Mouse (Mus musculus): ENCODE data around the gene Sec22b. TPM values are rescaled to one million over a fixed set of nuclear protein-coding genes. Genes with fewer than 3 reads are reported as not detected.

Sec22b gene
- polyA plus RNA-seq, 1 experiment from 2014 or later = 106 TPM

DNA sequence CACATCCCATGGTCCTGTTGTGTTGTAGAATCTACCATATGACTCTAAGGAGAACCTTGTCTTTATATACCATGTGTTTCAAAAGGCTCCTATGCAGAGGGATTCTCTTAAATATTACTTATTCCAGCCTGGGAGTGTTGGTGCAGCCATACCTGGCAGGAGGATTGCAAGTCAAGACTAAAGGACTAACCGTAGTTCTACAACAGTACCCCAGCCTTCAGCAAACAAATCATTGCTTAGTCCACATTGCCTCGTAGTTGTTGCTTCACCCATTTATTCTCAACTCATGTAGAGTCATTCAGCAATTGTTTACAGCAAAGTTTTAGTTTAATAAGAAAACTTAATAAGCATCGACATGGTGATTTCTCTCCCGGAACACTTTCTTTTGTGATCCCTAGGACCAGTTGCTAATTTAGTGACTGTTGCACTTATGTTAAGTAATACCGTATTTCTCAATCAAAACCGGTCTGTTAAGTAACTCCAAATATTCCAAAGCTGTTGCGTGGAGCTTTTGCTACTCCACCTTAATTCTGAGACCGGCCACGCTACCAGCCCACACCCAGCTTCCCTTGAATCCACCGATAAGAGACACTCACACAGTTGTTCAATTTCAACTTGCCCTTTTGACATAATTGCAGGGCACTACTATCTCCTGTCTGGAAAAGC lies 18.0 kb downstream of the Sec22b start:
- ATAC-seq (ENCODE audit: low read depth) = no peak
- H3K36me3 ChIP-seq = peaks cover 61% of the 10 kb centered on the region

GRCm38 (mm10) chr3:97925246-97925645 lies 24.3 kb downstream of the Sec22b start:
- Histone ChIP-seq H3K4me1 (replicated peaks) (0 out of 2 replicates have a peak, but pooled peaks cover 4% of the 10 kb centered on the region), H3K4me2 (no peak overlapping the region), H3K36me3 (peaks cover 29% of the 10 kb centered on the region), H3K9ac (no peak overlapping the region), H3K27me3 (no peaks in the 10 kb centered on the region), H3K4me3 (no peak overlapping the region), H3K9me3 (no peaks in the 10 kb centered on the region), H3K27ac (replicated peaks) (no peak overlapping the region)
- ATAC-seq (ENCODE audit: low read depth) = no peak
- WGBS = 88% methylated on average over 2 of the region's 2 CpGs

More for the DNA sequence above, 18.0 kb downstream of the Sec22b start:
- H3K4me1 ChIP-seq (replicated peaks) = no peaks in the 10 kb centered on the region
- H3K4me3 ChIP-seq = no peak overlapping the region
- H3K9ac ChIP-seq = no peak overlapping the region
- H3K27me3 ChIP-seq = no peaks in the 10 kb centered on the region
- WGBS = 93% methylated on average over 10 of the region's 10 CpGs
- no peak overlapping the region for H3K4me2 ChIP-seq
- no peak overlapping the region for H3K27ac ChIP-seq (replicated peaks)
- H3K9me3 ChIP-seq = no peaks in the 10 kb centered on the region

DNA sequence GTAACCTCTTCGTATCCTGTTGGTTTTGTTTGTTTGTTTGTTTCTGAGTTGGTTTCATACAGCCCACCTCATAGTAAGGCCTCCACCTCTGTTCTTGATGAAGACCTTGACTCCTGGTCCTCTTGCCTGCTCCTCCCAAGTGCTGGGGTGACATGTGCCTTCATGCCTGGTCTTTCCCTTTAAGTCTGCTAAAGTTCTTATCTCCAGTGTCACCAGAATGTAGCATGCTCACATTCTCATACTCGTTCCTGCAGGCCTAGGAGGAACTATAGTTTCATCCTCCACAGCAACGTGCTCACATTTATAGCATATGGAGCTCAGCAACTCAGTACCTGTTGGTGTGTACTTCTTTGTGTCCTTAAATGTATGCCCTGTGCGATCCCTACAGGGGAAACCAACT lies 26.3 kb downstream of the Sec22b start:
- no peaks in the 10 kb centered on the region for H3K27me3 ChIP-seq
- H3K36me3 ChIP-seq = peaks cover 19% of the 10 kb centered on the region
- 82% methylated on average over 4 of the region's 4 CpGs for WGBS
- H3K4me2 ChIP-seq = no peak overlapping the region
- no peak overlapping the region for H3K4me3 ChIP-seq
- H3K9ac ChIP-seq = no peak overlapping the region
- no peak for ATAC-seq (ENCODE audit: low read depth)
- no peaks in the 10 kb centered on the region for H3K9me3 ChIP-seq
- H3K27ac ChIP-seq (replicated peaks) = no peak overlapping the region
- peaks cover 24% of the 10 kb centered on the region for H3K4me1 ChIP-seq (replicated peaks)

GRCm38 (mm10) chr3:97928968-97929858 lies 28.2 kb downstream of the Sec22b start:
- Histone ChIP-seq H3K27me3 (no peaks in the 10 kb centered on the region), H3K9ac (no peak overlapping the region), H3K27ac (replicated peaks) (no peak overlapping the region), H3K4me2 (no peak overlapping the region), H3K4me1 (replicated peaks) (peaks cover 36% of the 10 kb centered on the region), H3K36me3 (peaks cover 2% of the 10 kb centered on the region; the same call in 1 of the 2 replicates), H3K4me3 (no peak overlapping the region), H3K9me3 (no peaks in the 10 kb centered on the region)
- WGBS = 64% methylated on average over 9 of the region's 9 CpGs
- peak; percentile 60; the same call in 1 of the 2 replicates for ATAC-seq (ENCODE audit: low read depth)

- Histone ChIP-seq H3K27me3 (no peaks in the 10 kb centered on the region; the same call in 1 of the 2 replicates), H3K4me2 (no peak overlapping the region), H3K27ac (replicated peaks) (no peak overlapping the region), H3K4me1 (replicated peaks) (peaks cover 36% of the 10 kb centered on the region), H3K9me3 (no peaks in the 10 kb centered on the region), H3K4me3 (no peak overlapping the region), H3K36me3 (no peaks in the 10 kb centered on the region), H3K9ac (no peak overlapping the region)
- 65% methylated on average over 12 of the region's 12 CpGs for WGBS
- no peak for ATAC-seq (ENCODE audit: low read depth)
Observed at GRCm38 (mm10) chr3:97930141-97930786, 29.3 kb downstream of the Sec22b start.

DNA sequence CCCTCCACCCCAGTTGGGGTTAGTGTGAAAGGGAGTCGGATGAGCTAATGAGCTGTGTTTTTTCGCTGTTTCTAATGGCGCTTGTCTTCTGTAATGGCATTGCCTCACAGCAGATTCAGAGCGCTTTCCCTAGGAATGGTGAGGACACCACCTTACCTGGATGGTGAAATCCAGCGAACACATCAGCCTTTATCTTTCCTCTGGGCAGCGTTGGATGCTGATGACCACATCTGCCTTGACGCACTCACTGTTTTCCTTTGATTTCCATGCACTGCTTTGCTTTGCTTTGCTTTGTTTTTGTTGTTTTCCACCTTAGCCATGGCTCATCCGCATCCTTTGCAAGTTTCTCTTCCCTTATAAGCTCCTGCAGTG lies 29.8 kb downstream of the Sec22b start:
- Histone ChIP-seq H3K4me2 (no peak overlapping the region), H3K9ac (no peak overlapping the region), H3K27me3 (no peaks in the 10 kb centered on the region; the same call in 1 of the 2 replicates), H3K4me1 (replicated peaks) (peaks cover 36% of the 10 kb centered on the region), H3K4me3 (no peak overlapping the region), H3K36me3 (no peaks in the 10 kb centered on the region), H3K9me3 (no peaks in the 10 kb centered on the region), H3K27ac (replicated peaks) (no peak overlapping the region)
- 77% methylated on average over 8 of the region's 8 CpGs for WGBS
- no peak for ATAC-seq (ENCODE audit: low read depth)

DNA sequence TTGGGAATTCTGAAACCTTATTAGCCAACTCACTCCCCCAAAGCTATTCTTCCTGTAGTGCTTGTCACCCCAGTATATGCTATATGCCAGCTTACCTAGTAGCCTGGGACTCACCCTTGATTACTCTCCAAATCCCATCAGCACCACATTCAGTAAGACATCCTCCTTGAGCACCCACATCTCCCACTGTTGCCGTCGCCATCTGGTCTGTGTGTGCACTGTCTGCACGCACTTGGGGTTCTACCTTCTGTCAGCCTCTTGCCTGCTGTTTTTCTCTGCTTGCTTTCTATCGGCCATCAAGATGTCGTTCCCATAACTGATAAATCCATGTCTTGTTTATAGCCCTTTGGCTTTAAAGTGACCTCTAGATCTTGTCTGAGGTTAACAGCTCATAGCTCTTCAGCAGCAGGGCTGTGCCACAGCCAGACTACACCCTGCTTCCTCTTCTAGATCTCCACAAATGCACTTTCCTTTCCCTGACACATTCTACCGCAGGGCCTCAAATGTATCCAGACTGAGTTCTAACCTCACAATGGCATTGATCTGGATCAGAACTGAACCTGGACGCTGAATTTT lies 30.4 kb downstream of the Sec22b start:
- WGBS = 72% methylated on average over 7 of the region's 7 CpGs
- no peaks in the 10 kb centered on the region; the same call in 1 of the 2 replicates for H3K27me3 ChIP-seq
- no peak overlapping the region for H3K4me2 ChIP-seq
- no peak for ATAC-seq (ENCODE audit: low read depth)
- peaks cover 36% of the 10 kb centered on the region for H3K4me1 ChIP-seq (replicated peaks)
- H3K9ac ChIP-seq = 0 out of 2 replicates have a peak overlapping the region, but pooled peaks have one; percentile 6
- H3K4me3 ChIP-seq = no peak overlapping the region
- no peak overlapping the region for H3K27ac ChIP-seq (replicated peaks)
- H3K36me3 ChIP-seq = no peaks in the 10 kb centered on the region
- no peaks in the 10 kb centered on the region for H3K9me3 ChIP-seq

GRCm38 (mm10) chr3:97932131-97932530 lies 31.1 kb downstream of the Sec22b start:
- H3K4me1 ChIP-seq (replicated peaks) = peaks cover 38% of the 10 kb centered on the region
- H3K9me3 ChIP-seq = no peaks in the 10 kb centered on the region
- 0 out of 2 replicates have a peak, but pooled peaks have one; percentile 9 for ATAC-seq (ENCODE audit: low read depth)
- H3K36me3 ChIP-seq = no peaks in the 10 kb centered on the region
- H3K9ac ChIP-seq = peak overlapping the region; percentile 49
- H3K4me3 ChIP-seq = peak overlapping the region; percentile 6
- H3K4me2 ChIP-seq = peak overlapping the region; percentile 43
- no peaks in the 10 kb centered on the region; the same call in 1 of the 2 replicates for H3K27me3 ChIP-seq
- WGBS = 7% methylated on average over 10 of the region's 10 CpGs
- H3K27ac ChIP-seq (replicated peaks) = no peak overlapping the region

- no peak overlapping the region for H3K27ac ChIP-seq (replicated peaks)
- no peak overlapping the region for H3K4me2 ChIP-seq
- H3K36me3 ChIP-seq = no peaks in the 10 kb centered on the region
- 49% methylated on average over 11 of the region's 11 CpGs for WGBS
- H3K4me1 ChIP-seq (replicated peaks) = peaks cover 45% of the 10 kb centered on the region
- H3K9me3 ChIP-seq = no peaks in the 10 kb centered on the region
- H3K27me3 ChIP-seq = no peaks in the 10 kb centered on the region; the same call in 1 of the 2 replicates
- no peak overlapping the region for H3K4me3 ChIP-seq
- no peak for ATAC-seq (ENCODE audit: low read depth)
- H3K9ac ChIP-seq = no peak overlapping the region
Observed at GRCm38 (mm10) chr3:97932771-97933170, 31.8 kb downstream of the Sec22b start.

GRCm38 (mm10) chr3:97933251-97933650 lies 32.3 kb downstream of the Sec22b start:
- no peaks in the 10 kb centered on the region for H3K36me3 ChIP-seq
- H3K9ac ChIP-seq = no peak overlapping the region
- H3K27ac ChIP-seq (replicated peaks) = no peak overlapping the region
- 49% methylated on average over 6 of the region's 6 CpGs for WGBS
- no peaks in the 10 kb centered on the region; the same call in 1 of the 2 replicates for H3K27me3 ChIP-seq
- H3K4me1 ChIP-seq (replicated peaks) = peaks cover 49% of the 10 kb centered on the region
- no peak overlapping the region for H3K4me3 ChIP-seq
- no peaks in the 10 kb centered on the region for H3K9me3 ChIP-seq
- ATAC-seq (ENCODE audit: low read depth) = no peak
- H3K4me2 ChIP-seq = no peak overlapping the region

DNA sequence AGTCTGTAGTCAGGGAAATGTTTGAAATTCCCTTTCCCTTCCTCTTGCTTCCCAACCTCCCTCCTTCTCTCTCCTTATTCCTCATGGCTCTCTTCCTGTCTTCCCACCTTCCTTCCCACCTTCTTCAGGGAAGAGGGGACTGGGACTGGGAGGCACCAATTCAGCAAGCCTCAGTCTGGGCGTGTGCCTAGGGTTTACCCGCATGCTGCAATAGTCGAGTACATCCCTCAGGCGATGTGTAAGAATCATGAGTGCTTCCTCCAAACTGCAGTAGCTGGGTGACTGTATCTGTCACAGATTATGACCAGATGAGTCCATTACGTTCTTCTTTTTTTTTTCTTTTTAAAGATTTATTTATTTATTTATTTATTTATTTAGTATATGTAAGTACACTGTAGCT lies 32.8 kb downstream of the Sec22b start:
- Histone ChIP-seq H3K4me1 (replicated peaks) (peaks cover 52% of the 10 kb centered on the region), H3K9ac (no peak overlapping the region), H3K4me3 (no peak overlapping the region), H3K36me3 (no peaks in the 10 kb centered on the region), H3K4me2 (no peak overlapping the region), H3K9me3 (no peaks in the 10 kb centered on the region), H3K27ac (replicated peaks) (no peak overlapping the region), H3K27me3 (no peaks in the 10 kb centered on the region; the same call in 1 of the 2 replicates)
- 77% methylated on average over 5 of the region's 5 CpGs for WGBS
- no peak for ATAC-seq (ENCODE audit: low read depth)

Measured in neural tube, embryonic 13.5 days (tissue).